Mouse (Mus musculus) embryo, embryonic 11 days (tissue): ENCODE measurements at regions not wholly inside any gene's neighbourhood (a gene's known extent, or its start where the extent isn't known, plus 50 kb on each side); places are given as distances from the start of the nearest gene placed in this dataset.

Experiments
- DNase-seq: peaks from one replicate; pipeline ENCODE4 v3.0.0-alpha.2; 2015

- DNase-seq = no peak
Observed at GRCm38 (mm10) chr1:164622946-164623345, 164.8 kb upstream of the Atp1b1 start.

GRCm38 (mm10) chr1:164622417-164622816, 164.3 kb upstream of the Atp1b1 start:
- no peak for DNase-seq

- DNase-seq = no peak
Observed at GRCm38 (mm10) chr1:164620129-164620528, 162.0 kb upstream of the Atp1b1 start.

- no peak for DNase-seq
Observed at GRCm38 (mm10) chr1:164617871-164618270, 159.7 kb upstream of the Atp1b1 start.

GRCm38 (mm10) chr1:164607061-164607460, 148.9 kb upstream of the Atp1b1 start:
- no peak for DNase-seq

- DNase-seq = no peak
Observed at GRCm38 (mm10) chr1:164606141-164606754, 148.1 kb upstream of the Atp1b1 start.

GRCm38 (mm10) chr1:164603433-164603832, 145.3 kb upstream of the Atp1b1 start:
- DNase-seq = no peak

GRCm38 (mm10) chr1:164602568-164602967, 144.4 kb upstream of the Atp1b1 start:
- DNase-seq = no peak

GRCm38 (mm10) chr1:164590205-164590613, 132.1 kb upstream of the Atp1b1 start:
- no peak for DNase-seq

GRCm38 (mm10) chr1:164586066-164586989, 128.2 kb upstream of the Atp1b1 start:
- no peak for DNase-seq

- DNase-seq = peak; percentile 53
Observed at GRCm38 (mm10) chr1:164576856-164577489, 118.8 kb upstream of the Atp1b1 start.

GRCm38 (mm10) chr1:164573639-164574038, 115.5 kb upstream of the Atp1b1 start:
- no peak for DNase-seq

GRCm38 (mm10) chr1:164572183-164572582, 114.0 kb upstream of the Atp1b1 start:
- no peak for DNase-seq

- DNase-seq = no peak
Observed at GRCm38 (mm10) chr1:164571496-164572078, 113.4 kb upstream of the Atp1b1 start.

GRCm38 (mm10) chr1:164564847-164565246, 106.7 kb upstream of the Atp1b1 start:
- DNase-seq = no peak

- DNase-seq = no peak
Observed at GRCm38 (mm10) chr1:164559546-164560228, 101.5 kb upstream of the Atp1b1 start.

- DNase-seq = peak; percentile 5
Observed at GRCm38 (mm10) chr1:164552658-164553057, 94.5 kb upstream of the Atp1b1 start.

- DNase-seq = no peak
Observed at GRCm38 (mm10) chr1:164551019-164551418, 92.9 kb upstream of the Atp1b1 start.

GRCm38 (mm10) chr1:164550596-164550995, 92.4 kb upstream of the Atp1b1 start:
- no peak for DNase-seq

- no peak for DNase-seq
Observed at GRCm38 (mm10) chr1:164548071-164548470, 89.9 kb upstream of the Atp1b1 start.

- no peak for DNase-seq
Observed at GRCm38 (mm10) chr1:164545843-164546242, 87.7 kb upstream of the Atp1b1 start.

- no peak for DNase-seq
Observed at GRCm38 (mm10) chr1:164543045-164543803, 85.1 kb upstream of the Atp1b1 start.
